Mouse (Mus musculus) embryo, embryonic 10.5 days (tissue): ENCODE measurements at regions not wholly inside any gene's neighbourhood (a gene's known extent, or its start where the extent isn't known, plus 50 kb on each side); places are given as distances from the start of the nearest gene placed in this dataset.
"Not testable (repeated sequence)": the region's sequence is repeated elsewhere in the genome, so short reads cannot be mapped to it uniquely, and the experiment has no call there.

ENCODE experiments used
- DNase-seq: peaks from one replicate; pipeline ENCODE4 v3.0.0-alpha.2; 2015; ENCODE audit warnings: low spot score

DNA sequence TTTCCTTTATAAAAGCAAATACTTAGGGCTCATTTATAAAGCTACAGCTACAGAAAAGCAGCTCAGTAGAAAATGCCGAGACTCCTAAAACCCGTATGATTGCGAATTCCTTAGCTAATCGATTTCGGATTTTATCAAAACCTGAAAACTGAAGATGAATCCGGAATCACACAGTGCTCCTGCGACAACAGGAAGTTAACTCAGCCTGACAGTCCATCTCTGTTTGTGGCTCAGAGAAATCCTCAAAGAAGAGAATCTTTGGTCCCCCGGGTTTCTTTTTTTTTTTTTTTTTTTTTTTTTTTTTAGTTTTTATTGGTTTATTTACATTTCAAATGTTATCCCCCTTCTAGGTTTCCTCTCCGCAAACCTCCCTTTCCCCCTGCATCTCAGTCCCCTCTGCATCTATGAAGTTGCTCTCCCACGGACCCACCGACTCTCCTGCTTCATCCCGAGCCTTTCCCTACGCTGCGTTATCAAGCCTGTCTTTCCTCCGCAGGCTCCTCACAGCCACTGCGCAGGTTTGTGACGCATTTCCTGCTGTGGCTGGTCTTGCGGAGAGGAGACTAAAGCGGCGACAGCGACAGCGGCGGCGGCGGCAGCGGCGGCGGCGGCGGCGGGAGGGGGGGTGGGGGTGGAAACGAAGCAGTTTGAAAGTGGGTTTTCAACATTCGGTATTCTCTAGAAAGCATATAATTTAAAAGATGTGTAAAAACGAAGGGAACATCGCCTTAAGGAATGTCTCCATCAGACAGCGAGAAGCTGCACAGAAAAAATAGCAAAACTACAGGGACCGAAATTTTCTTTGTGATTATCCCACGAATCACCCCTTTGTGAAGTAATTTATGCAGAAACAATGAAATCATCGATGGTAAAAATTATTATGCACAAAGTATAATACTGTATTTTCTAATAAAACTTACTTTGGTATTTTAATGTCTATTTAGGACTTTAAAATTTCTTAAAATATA, 352.3 kb upstream of the Snrpn start:
- DNase-seq, result peak; percentile 44

DNA sequence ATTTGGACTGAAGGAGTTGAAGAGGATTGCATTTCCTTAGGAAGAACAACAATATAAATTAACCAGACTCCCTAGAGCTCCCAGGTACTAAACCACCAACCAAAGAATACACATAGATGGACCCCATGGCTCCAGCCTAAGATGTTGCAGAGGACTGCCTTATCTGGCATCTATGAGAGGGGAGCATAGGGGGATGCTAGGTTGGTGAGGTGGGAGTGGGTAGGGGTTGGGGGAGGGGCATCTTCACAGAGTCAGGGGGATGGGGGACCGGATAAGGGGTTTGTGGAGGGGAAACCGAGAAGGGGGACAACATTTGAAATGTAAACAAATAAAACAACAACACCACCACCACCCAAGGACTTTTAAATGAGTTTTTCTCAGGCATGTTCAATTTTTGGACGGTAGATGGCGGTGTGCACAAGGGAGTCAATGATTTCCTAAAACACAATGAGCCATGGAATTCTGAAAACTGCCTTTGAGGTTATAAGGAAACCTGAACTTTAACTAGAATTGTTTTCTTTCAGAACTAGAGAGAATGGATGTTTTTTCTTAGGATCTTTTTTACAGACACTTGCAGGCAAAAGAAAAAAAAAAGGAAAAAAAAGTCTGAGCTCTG, 347.9 kb upstream of the Snrpn start:
- peak; percentile 45 for DNase-seq

DNA sequence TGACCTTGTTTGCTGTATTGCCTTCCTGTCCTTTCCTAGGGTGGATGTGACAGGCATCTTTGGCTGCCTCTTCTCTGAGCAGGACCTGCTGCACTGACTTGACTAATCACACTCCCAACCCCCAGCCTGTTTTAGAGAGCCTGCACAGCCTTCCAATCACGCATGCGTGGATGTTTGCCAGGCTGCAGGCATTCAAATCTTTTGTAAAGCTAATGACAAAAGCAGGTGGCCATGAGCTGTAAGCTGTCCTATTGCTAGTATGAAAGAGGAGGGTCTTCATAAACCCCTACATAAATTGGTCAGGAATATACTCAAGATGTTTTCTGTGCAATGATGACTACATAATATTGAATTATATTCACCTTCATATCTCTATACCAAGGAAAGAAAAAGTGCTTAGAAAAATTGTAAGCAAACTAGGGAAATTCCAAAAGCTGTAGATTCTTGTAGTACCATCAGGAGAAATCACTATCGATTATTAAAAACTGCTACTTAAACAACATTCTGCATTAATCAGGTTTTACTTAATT, 310.1 kb upstream of the Snrpn start:
- DNase-seq, result not testable (repeated sequence)

DNA sequence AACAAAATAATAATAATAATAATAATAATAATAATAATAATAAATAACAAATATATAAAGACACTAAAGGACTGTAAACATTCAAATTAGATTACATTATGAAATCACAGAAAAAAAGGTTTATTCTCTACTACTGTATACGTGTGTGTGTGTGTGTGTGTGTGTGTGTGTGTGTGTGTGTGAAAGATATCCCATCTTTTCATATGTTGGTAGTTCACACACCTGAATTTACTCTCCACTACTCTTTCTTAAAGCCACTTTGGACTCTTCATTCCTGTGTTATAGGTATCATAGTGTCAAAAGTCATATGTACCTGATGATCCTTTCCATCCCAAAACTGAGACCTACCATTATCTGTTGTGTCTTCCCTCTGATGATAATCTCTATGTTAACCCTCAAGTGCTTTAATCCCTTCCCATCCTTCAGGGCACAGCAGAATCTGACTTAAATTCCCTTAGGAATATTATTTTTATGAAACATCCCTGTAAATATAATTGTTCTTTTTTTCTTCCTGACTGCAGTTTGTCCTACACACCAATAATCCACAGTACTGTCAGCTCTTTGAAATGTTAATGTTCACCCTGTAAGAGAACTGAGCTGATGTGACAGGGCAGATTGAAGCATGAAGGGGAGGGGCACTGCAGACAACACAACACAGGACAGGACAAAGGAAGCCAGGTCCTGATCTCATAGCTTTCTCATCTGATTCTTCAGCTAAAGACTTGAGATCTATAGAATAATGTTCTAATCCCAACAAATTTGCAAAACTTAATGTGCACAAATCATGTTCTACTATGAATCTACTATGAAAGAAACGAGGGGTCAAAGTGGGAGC, 309.4 kb upstream of the Snrpn start:
- not testable (repeated sequence) for DNase-seq

DNA sequence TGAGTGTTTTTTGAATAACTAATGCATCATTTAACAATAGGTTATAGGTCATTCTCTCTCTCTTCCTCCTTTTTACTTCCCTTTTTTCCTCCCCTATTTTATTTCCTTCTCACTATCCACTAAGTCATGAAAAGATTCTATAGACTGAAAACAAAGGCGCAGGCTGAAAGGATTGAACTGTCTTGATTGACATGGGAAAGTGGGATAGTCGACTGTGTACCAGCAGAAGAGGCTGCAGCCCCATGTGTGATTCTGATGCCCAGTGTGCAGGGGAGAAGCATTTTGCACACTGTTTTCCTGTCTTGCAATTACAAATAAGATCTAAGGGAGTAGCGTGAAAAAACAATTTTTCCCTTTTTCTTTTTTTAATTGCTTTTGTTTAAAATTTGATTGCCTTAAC, 298.8 kb upstream of the Snrpn start:
- DNase-seq, result peak; percentile 5

DNA sequence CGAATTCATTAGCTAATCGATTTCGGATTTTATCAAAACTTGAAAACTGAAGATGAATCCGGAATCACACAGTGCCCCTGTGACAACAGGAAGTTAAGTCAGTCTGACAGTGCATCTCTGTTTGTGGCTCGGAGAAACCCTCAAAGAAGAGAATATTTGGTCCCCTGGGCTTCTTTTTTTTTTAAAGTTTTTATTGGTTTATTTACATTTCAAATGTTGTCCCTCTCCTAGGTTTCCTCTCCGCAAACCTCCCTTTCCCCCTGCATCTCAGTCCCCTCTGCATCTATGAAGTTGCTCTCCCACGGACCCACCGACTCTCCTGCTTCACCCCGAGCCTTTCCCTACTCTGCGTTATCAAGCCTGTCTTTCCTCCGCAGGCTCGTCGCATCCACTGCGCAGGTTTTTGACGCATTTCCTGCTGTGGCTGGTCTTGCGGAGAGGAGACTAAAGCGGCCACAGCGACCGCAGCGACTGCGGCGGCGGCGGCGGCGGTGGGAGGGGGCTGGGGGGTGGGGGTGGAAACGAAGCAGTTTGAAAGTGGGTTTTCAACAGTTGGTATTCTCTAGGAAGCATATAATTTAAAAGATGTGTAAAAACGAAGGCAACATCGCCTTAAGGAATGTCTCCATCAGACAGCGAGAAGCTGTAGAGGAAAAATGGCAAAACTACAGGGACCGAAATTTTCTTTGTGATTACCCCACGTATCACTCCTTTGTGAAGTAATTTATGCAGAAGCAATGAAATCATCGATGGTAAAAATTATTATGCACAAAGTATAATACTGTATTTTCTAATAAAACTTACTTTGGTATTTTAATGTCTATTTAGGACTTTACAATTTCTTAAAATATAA, 251.2 kb upstream of the Snrpn start:
- peak; percentile 83 for DNase-seq

DNA sequence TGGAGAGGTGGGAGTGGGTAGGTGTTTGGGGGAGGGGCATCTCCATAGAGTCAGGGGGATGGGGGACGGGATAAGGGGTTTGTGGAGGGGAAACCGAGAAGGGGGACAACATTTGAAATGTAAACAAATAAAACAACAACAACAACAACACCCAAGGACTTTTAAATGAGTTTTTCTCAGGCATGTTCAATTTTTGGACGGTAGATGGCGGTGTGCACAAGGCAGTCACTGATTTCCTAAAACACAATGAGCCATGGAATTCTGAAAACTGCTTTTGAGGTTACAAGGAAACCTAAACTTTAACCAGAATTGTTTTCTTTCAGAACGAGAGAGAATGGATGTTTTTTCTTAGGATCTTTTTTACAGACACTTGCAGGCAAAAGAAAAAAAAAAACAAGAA, 246.9 kb upstream of the Snrpn start:
- DNase-seq, result peak; percentile 30

DNA sequence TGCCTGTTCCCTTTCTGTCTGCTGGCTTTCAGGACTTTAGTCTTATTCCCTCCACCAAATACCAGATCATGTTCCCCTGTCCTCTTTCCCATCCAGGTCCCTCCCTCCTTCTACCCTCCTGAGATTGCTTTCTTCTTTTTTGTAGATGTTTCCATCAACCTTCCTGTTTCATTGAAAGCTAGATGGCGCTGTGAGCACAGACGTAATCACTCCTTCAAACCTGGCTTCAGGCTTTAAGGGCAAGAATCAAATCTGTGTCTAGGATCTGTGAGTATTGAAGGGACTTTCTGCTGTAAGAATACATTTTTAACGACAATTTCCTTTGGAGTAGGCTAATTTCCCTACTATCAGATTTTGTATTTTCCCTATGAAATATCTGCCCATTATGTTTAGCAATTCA, 234.0 kb upstream of the Snrpn start:
- peak; percentile 6 for DNase-seq

DNA sequence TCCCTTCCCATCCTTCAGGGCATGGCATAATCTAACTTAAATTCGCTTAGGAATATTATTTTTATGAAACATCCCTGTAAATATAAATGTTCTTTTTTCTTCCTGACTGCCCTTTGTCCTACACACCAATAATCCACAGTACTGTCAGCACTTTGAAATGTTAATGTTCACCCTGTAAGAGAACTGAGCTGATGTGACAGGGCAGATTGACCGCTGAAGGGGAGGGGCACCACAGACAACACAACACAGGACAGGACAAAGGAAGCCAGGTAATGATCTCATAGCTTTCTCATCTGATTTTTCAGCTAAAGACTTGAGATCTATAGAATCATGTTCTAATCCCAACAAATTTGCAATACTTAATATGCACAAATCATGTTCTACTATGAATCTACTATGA, 212.2 kb upstream of the Snrpn start:
- not testable (repeated sequence) for DNase-seq
